Mouse (Mus musculus): ENCODE measurements around the gene Nptxr. TPM values are rescaled to one million over a fixed set of nuclear protein-coding genes. Genes with fewer than 3 reads are reported as not detected.

Gene Nptxr
- polyA plus RNA-seq, 2 experiments, result 2.6 to 9.3 TPM

DNA sequence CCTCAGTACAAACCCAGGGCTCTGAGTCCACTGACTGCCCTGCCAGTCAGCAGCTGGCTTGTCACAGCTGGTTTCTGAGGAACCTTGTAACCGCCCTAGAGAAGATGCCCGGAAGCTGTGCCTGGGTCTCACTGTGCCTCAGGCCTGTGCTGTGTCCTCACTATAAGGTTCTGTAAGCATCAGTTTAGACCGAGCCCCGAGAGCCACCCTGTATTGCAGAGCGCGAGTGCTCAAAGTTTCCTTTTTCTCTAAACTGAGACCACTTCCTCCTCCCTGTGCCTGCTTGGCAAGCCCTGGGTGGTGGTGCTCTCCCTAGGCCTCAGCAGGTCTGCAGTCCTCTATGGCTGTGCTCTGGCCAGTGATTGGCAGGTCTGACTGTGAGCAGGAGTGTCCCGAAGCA is 55.4 kb downstream of the Nptxr start:
- no peak overlapping the region for H3K4me3 ChIP-seq (replicated peaks; ENCODE audit: low read length)
- no peak overlapping the region for H3K27ac ChIP-seq (replicated peaks; ENCODE audit: low read depth, low read length)
- no peaks in the 10 kb centered on the region for H3K9me3 ChIP-seq (ENCODE audit: control insufficient read depth, low read length)
- no peak for TF ChIP-seq POLR2A (IDR thresholded peaks at IDR 0.05; ENCODE audit: borderline replicate concordance, extremely low read depth, insufficient read depth, insufficient read length)
- H3K4me1 ChIP-seq (ENCODE audit: control insufficient read depth, insufficient read depth, low read length), result peaks cover 6% of the 10 kb centered on the region
- 91% methylated on average over 7 of the region's 7 CpGs for WGBS
- no peak overlapping the region for H3K9ac ChIP-seq (ENCODE audit: low read depth, low read length, severe bottlenecking)
- no peaks in the 10 kb centered on the region for H3K27me3 ChIP-seq (ENCODE audit: control insufficient read depth, insufficient read depth, low read length)
- ATAC-seq (ENCODE audit: low FRiP score, low read depth), result no peak
- no peaks in the 10 kb centered on the region for H3K36me3 ChIP-seq (ENCODE audit: control insufficient read depth, insufficient read depth, low read length)
- DNase-seq (ENCODE audit: low spot score), result no peak
- H3K4me2 ChIP-seq (replicated peaks; ENCODE audit: low read depth, low read length, severe bottlenecking), result no peak overlapping the region

DNA sequence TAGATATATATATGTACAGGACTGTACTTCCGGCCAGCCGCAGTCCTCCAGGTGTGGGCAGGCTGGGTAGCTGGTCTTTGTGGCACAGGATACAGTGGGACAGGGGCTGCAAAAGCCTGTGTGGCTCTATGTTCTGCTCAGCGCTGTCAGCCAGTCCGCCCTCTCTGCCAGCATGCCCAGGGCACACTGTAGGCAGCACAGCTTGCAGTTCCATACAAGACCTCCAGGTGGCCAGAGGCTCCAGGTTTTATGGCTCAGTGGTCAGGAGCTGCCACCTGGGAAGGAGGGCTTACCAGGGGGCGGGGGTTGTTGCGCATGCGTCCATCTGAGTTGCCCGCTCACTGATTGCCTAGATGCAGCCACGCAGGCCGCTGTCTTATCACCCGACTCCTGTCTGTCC is 56.6 kb downstream of the Nptxr start:
- H3K4me2 ChIP-seq (replicated peaks; ENCODE audit: low read depth, low read length, severe bottlenecking), result no peak overlapping the region
- DNase-seq (ENCODE audit: low spot score), result no peak
- H3K9me3 ChIP-seq (ENCODE audit: control insufficient read depth, low read length), result no peaks in the 10 kb centered on the region
- H3K4me3 ChIP-seq (replicated peaks; ENCODE audit: low read length), result no peak overlapping the region
- ATAC-seq (ENCODE audit: low FRiP score, low read depth), result no peak
- H3K36me3 ChIP-seq (ENCODE audit: control insufficient read depth, insufficient read depth, low read length), result no peaks in the 10 kb centered on the region
- H3K27me3 ChIP-seq (ENCODE audit: control insufficient read depth, insufficient read depth, low read length), result no peaks in the 10 kb centered on the region
- no peak overlapping the region for H3K27ac ChIP-seq (replicated peaks; ENCODE audit: low read depth, low read length)
- no peak for TF ChIP-seq POLR2A (IDR thresholded peaks at IDR 0.05; ENCODE audit: borderline replicate concordance, extremely low read depth, insufficient read depth, insufficient read length)
- H3K4me1 ChIP-seq (ENCODE audit: control insufficient read depth, insufficient read depth, low read length), result peaks cover 6% of the 10 kb centered on the region
- 55% methylated on average over 10 of the region's 11 CpGs for WGBS
- no peak overlapping the region for H3K9ac ChIP-seq (ENCODE audit: low read depth, low read length, severe bottlenecking)

DNA sequence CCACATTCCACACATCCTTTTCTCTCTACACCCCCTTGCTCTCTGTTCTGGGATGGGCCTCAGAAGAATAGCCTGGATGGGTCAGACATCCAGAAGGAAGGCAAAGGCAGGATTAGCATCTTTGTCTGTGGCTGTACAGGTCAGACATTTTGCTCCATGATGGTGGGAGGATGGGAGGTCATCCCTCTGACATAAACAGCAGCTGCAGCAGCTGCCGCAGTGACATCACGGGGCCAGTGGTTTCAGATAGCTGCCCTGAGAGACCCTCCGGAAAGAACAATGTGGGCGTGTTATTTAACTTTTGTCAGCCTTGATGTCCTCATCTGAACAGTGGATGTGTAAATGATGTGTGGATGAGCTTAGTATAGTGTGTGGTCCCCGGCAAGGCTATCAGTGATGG is 58.7 kb downstream of the Nptxr start:
- ATAC-seq (ENCODE audit: low FRiP score, low read depth), result no peak
- WGBS, result 90% methylated on average over 5 of the region's 5 CpGs
- Histone ChIP-seq H3K36me3 (ENCODE audit: control insufficient read depth, insufficient read depth, low read length) (no peaks in the 10 kb centered on the region), H3K4me2 (replicated peaks; ENCODE audit: low read depth, low read length, severe bottlenecking) (no peak overlapping the region), H3K4me1 (ENCODE audit: control insufficient read depth, insufficient read depth, low read length) (peaks cover 12% of the 10 kb centered on the region), H3K4me3 (replicated peaks; ENCODE audit: low read length) (no peak overlapping the region), H3K27ac (replicated peaks; ENCODE audit: low read depth, low read length) (no peak overlapping the region), H3K9ac (ENCODE audit: low read depth, low read length, severe bottlenecking) (no peak overlapping the region), H3K9me3 (ENCODE audit: control insufficient read depth, low read length) (no peaks in the 10 kb centered on the region), H3K27me3 (ENCODE audit: control insufficient read depth, insufficient read depth, low read length) (no peaks in the 10 kb centered on the region)
- TF ChIP-seq POLR2A (IDR thresholded peaks at IDR 0.05; ENCODE audit: borderline replicate concordance, extremely low read depth, insufficient read depth, insufficient read length), result no peak
- DNase-seq (ENCODE audit: low spot score), result no peak

- H3K4me1 ChIP-seq (ENCODE audit: control insufficient read depth, insufficient read depth, low read length), result peaks cover 12% of the 10 kb centered on the region
- 38% methylated on average over 10 of the region's 10 CpGs for WGBS
- ATAC-seq (ENCODE audit: low FRiP score, low read depth) (no peak), DNase-seq (ENCODE audit: low spot score) (no peak)
- H3K27me3 ChIP-seq (ENCODE audit: control insufficient read depth, insufficient read depth, low read length), result no peaks in the 10 kb centered on the region
- H3K4me3 ChIP-seq (replicated peaks; ENCODE audit: low read length), result no peak overlapping the region
- no peaks in the 10 kb centered on the region for H3K9me3 ChIP-seq (ENCODE audit: control insufficient read depth, low read length)
- no peaks in the 10 kb centered on the region for H3K36me3 ChIP-seq (ENCODE audit: control insufficient read depth, insufficient read depth, low read length)
- no peak overlapping the region for H3K27ac ChIP-seq (replicated peaks; ENCODE audit: low read depth, low read length)
- no peak overlapping the region for H3K4me2 ChIP-seq (replicated peaks; ENCODE audit: low read depth, low read length, severe bottlenecking)
- no peak overlapping the region for H3K9ac ChIP-seq (ENCODE audit: low read depth, low read length, severe bottlenecking)
- no peak for TF ChIP-seq POLR2A (IDR thresholded peaks at IDR 0.05; ENCODE audit: borderline replicate concordance, extremely low read depth, insufficient read depth, insufficient read length)
These were observed 59.3 kb downstream of the Nptxr start for GRCm38 (mm10) chr15:79745312-79745711.

DNA sequence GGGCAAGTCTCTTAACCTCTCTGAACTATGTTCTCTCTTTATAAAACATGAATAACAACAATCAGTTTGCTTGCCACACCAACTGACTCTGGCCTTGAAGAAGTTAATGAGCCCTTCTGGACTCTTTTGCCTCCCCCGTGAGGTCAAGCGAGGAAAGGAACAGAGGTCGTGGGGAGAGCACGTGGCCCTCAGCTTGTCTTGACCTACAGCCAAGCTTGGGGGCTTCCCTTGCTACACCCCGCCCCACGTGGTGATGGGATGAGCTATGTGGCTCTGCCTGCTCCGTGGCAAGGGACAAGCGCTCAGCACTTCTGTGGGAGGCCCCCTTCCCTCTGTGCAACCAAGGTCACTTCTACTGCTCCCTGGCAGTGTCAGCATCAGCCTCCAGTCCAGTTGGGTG is 59.8 kb downstream of the Nptxr start:
- no peak for TF ChIP-seq POLR2A (IDR thresholded peaks at IDR 0.05; ENCODE audit: borderline replicate concordance, extremely low read depth, insufficient read depth, insufficient read length)
- 77% methylated on average over 8 of the region's 8 CpGs for WGBS
- Histone ChIP-seq H3K9me3 (ENCODE audit: control insufficient read depth, low read length) (no peaks in the 10 kb centered on the region), H3K9ac (ENCODE audit: low read depth, low read length, severe bottlenecking) (no peak overlapping the region), H3K27ac (replicated peaks; ENCODE audit: low read depth, low read length) (no peak overlapping the region), H3K4me3 (replicated peaks; ENCODE audit: low read length) (no peak overlapping the region), H3K36me3 (ENCODE audit: control insufficient read depth, insufficient read depth, low read length) (no peaks in the 10 kb centered on the region), H3K4me1 (ENCODE audit: control insufficient read depth, insufficient read depth, low read length) (peaks cover 12% of the 10 kb centered on the region), H3K4me2 (replicated peaks; ENCODE audit: low read depth, low read length, severe bottlenecking) (no peak overlapping the region), H3K27me3 (ENCODE audit: control insufficient read depth, insufficient read depth, low read length) (no peaks in the 10 kb centered on the region)
- DNase-seq (ENCODE audit: low spot score) (no peak), ATAC-seq (ENCODE audit: low FRiP score, low read depth) (no peak)

- H3K27ac ChIP-seq (replicated peaks; ENCODE audit: low read depth, low read length), result no peak overlapping the region
- DNase-seq (ENCODE audit: low spot score) (no peak), ATAC-seq (ENCODE audit: low FRiP score, low read depth) (no peak)
- H3K4me2 ChIP-seq (replicated peaks; ENCODE audit: low read depth, low read length, severe bottlenecking), result no peak overlapping the region
- no peak for TF ChIP-seq POLR2A (IDR thresholded peaks at IDR 0.05; ENCODE audit: borderline replicate concordance, extremely low read depth, insufficient read depth, insufficient read length)
- H3K4me3 ChIP-seq (replicated peaks; ENCODE audit: low read length), result no peak overlapping the region
- H3K4me1 ChIP-seq (ENCODE audit: control insufficient read depth, insufficient read depth, low read length), result peaks cover 12% of the 10 kb centered on the region
- WGBS, result 94% methylated on average over 11 of the region's 11 CpGs
- no peaks in the 10 kb centered on the region for H3K27me3 ChIP-seq (ENCODE audit: control insufficient read depth, insufficient read depth, low read length)
- no peaks in the 10 kb centered on the region; the same call in 1 of the 2 replicates for H3K36me3 ChIP-seq (ENCODE audit: control insufficient read depth, insufficient read depth, low read length)
- H3K9ac ChIP-seq (ENCODE audit: low read depth, low read length, severe bottlenecking), result no peak overlapping the region
- no peaks in the 10 kb centered on the region for H3K9me3 ChIP-seq (ENCODE audit: control insufficient read depth, low read length)
These were observed 60.6 kb downstream of the Nptxr start for GRCm38 (mm10) chr15:79744001-79744400.
